Mouse (Mus musculus) MEL (cell line): ENCODE data around the gene Ndufv1.

Source experiments
- CHD1 ChIP-seq: IDR thresholded peaks from 2 replicates; pipeline ENCODE4 v1.6.1; 2012; ENCODE audit warnings: low read depth, mild to moderate bottlenecking, inconsistent platforms, low read length, improper control_type of control experiment
- GATA1 ChIP-seq: IDR thresholded peaks from 2 replicates; pipeline ENCODE4 v1.6.1; 2011; ENCODE audit warnings: low read depth, low read length, improper control_type of control experiment
- MAX ChIP-seq: IDR thresholded peaks from 2 replicates; pipeline ENCODE4 v1.6.1; 2011; ENCODE audit warnings: low read length, improper control_type of control experiment
- TBP ChIP-seq: IDR thresholded peaks from 2 replicates; pipeline ENCODE4 v1.8.0; 2011; ENCODE audit warnings: low read depth, low read length, improper control_type of control experiment
- ZC3H11A ChIP-seq: IDR thresholded peaks from 2 replicates; pipeline ENCODE4 v1.6.1; 2012; ENCODE audit warnings: low read depth, mild to moderate bottlenecking, inconsistent platforms, low read length, improper control_type of control experiment
- ZKSCAN1 ChIP-seq: IDR thresholded peaks from 2 replicates; pipeline ENCODE4 v1.6.1; 2012; ENCODE audit warnings: low read depth, mild to moderate bottlenecking, inconsistent platforms, low read length, improper control_type of control experiment, moderate library complexity

DNA sequence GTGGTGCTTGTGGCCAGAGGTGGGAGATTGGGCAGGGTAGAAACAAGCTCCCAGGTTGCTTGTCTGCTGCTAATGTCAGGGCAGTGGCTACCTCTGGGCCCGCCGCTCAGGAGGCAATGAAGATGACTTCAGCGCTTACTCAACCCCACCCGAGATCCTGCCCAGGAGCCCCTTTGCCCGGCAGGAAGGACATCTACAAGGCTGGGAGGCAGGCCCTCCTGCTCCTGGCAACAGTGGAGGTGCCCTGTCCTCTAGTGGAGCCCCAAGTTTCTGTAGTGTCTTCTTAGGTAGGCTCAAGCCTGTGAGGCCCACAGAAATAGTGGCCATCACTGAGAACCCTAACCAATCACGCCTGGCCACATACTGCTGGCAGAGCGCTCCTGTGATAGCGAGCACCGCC, 7.5 kb downstream of the Ndufv1 start:
- no peak for TF ChIP-seq MAX
- TF ChIP-seq ZC3H11A, result no peak
- no peak for TF ChIP-seq ZKSCAN1
- TF ChIP-seq GATA1, result no peak
- TF ChIP-seq CHD1, result no peak
- TF ChIP-seq TBP, result no peak
